Mouse (Mus musculus): ENCODE measurements around the gene Sec14l1. TPM values are rescaled to one million over a fixed set of nuclear protein-coding genes. Genes with fewer than 3 reads are reported as not detected.
A peak's percentile ranks its signal among the peaks of the same experiment; 100 is the strongest.

The Sec14l1 gene
- polyA plus RNA-seq, 1 experiment from 2014 or later = 76.9 TPM

DNA sequence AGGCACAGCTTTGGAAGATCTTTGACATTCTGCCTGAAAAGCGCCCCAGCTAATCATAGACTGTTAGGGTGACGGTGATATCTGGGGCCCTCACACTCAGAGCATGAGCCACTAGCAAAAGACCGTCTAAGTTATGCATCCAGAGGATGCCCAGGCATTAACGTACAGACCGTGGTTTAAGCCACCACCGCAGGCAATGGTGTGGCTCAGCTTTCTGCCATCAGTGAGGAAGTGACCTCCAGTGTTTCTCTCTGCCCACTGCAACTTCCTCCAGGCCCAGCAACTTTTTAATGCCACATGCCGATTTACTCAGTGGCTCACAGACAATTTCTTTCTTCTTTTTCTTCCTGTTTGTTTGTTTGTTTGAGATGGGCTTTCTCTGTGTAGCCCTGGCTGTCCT, 81.7 kb downstream of the Sec14l1 start:
- Histone ChIP-seq H3K4me1 (replicated peaks; ENCODE audit: control insufficient read depth, insufficient read depth, low read length) (peaks cover 10% of the 10 kb centered on the region), H3K9me3 (ENCODE audit: control insufficient read depth, low read length) (no peaks in the 10 kb centered on the region), H3K27ac (ENCODE audit: low read length) (no peak overlapping the region), H3K27me3 (replicated peaks; ENCODE audit: control insufficient read depth, insufficient read depth, low read length) (peaks cover 20% of the 10 kb centered on the region), H3K4me3 (replicated peaks; ENCODE audit: low read length) (no peak overlapping the region), H3K9ac (replicated peaks; ENCODE audit: low read depth, low read length) (no peak overlapping the region), H3K36me3 (ENCODE audit: control insufficient read depth, insufficient read depth) (no peaks in the 10 kb centered on the region), H3K4me2 (ENCODE audit: low read length) (no peak overlapping the region)
- ATAC-seq = no peak
- 85% methylated on average over 7 of the region's 7 CpGs for WGBS

GRCm38 (mm10) chr11:117198122-117198521, 83.2 kb downstream of the Sec14l1 start:
- H3K4me3 ChIP-seq (replicated peaks; ENCODE audit: low read length) = no peak overlapping the region
- H3K27ac ChIP-seq (ENCODE audit: low read length) = no peak overlapping the region
- no peak overlapping the region for H3K4me2 ChIP-seq (ENCODE audit: low read length)
- ATAC-seq = no peak
- peaks cover 20% of the 10 kb centered on the region for H3K27me3 ChIP-seq (replicated peaks; ENCODE audit: control insufficient read depth, insufficient read depth, low read length)
- 80% methylated on average over 5 of the region's 5 CpGs for WGBS
- H3K4me1 ChIP-seq (replicated peaks; ENCODE audit: control insufficient read depth, insufficient read depth, low read length) = peaks cover 10% of the 10 kb centered on the region
- H3K36me3 ChIP-seq (ENCODE audit: control insufficient read depth, insufficient read depth) = no peaks in the 10 kb centered on the region
- H3K9me3 ChIP-seq (ENCODE audit: control insufficient read depth, low read length) = no peaks in the 10 kb centered on the region
- H3K9ac ChIP-seq (replicated peaks; ENCODE audit: low read depth, low read length) = no peak overlapping the region

DNA sequence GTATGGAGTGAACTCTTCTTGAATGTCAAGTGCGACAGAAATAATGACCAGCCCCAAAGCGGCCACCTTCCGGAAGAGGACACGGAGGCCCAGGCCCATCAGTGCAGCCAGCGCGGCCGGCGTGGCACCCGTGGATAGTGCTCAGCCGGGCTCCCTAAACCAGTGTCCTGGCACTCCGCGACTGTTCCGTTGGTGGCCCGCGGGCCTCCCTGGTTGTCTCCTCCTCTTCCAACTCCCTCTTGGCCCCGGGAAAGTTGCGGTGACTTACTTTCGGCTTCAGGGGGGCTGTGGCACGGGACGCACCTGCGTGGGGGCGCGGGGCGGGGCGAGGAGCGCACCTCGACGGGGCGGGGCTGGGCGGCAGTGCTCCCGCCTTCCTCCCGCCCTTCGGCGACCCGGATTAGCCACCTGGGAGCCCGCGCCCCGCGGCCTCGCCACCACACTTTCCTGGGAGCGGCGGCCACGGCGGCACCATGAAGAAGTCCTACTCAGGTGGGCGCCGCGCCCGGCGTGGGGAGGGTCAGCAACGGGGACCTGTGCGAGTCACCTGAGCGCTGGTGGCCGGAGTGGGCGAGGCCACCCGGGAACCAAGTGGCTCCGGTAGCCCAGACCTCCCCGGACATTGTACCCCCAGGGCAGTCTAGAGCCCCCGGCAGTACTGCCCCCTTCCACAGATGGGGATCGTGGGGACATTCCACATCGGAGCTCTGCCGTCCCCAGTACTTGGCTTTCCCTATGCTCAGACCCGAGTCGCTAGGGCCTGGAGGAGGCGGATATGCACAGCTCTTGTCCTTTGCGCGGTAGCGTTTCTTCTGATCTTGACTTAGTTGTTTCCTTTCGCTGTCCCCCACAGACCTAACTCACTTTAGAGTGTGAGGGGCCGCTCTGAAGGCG, 84.6 kb downstream of the Sec14l1 start, which contains the start of gene Sept9:
Gene Sept9, plus strand, starts transcription at position 380 of the 894 bp plus-strand sequence.
- Histone ChIP-seq H3K9ac (replicated peaks; ENCODE audit: low read depth, low read length) (0 out of 2 replicates have a peak within 1 kb of the TSS, but pooled peaks have one; percentile 17), H3K27me3 (replicated peaks; ENCODE audit: control insufficient read depth, insufficient read depth, low read length) (peaks cover 20% of the 10 kb centered on the region), H3K27ac (ENCODE audit: low read length) (no peak within 1 kb of the TSS), H3K9me3 (ENCODE audit: control insufficient read depth, low read length) (no peaks in the 10 kb centered on the region), H3K4me1 (replicated peaks; ENCODE audit: control insufficient read depth, insufficient read depth, low read length) (peaks cover 10% of the 10 kb centered on the region), H3K4me3 (replicated peaks; ENCODE audit: low read length) (peak within 1 kb of the TSS; percentile 19), H3K36me3 (ENCODE audit: control insufficient read depth, insufficient read depth) (no peaks in the 10 kb centered on the region), H3K4me2 (ENCODE audit: low read length) (peak within 1 kb of the TSS; percentile 50)
- ATAC-seq = no peak
- WGBS = under 1% methylated on average over 62 of the region's 70 CpGs

- Histone ChIP-seq H3K9me3 (ENCODE audit: control insufficient read depth, low read length) (no peaks in the 10 kb centered on the region), H3K4me1 (replicated peaks; ENCODE audit: control insufficient read depth, insufficient read depth, low read length) (peaks cover 10% of the 10 kb centered on the region), H3K27me3 (replicated peaks; ENCODE audit: control insufficient read depth, insufficient read depth, low read length) (peaks cover 20% of the 10 kb centered on the region), H3K27ac (ENCODE audit: low read length) (no peak overlapping the region), H3K9ac (replicated peaks; ENCODE audit: low read depth, low read length) (no peak overlapping the region), H3K4me3 (replicated peaks; ENCODE audit: low read length) (no peak overlapping the region), H3K36me3 (ENCODE audit: control insufficient read depth, insufficient read depth) (no peaks in the 10 kb centered on the region), H3K4me2 (ENCODE audit: low read length) (no peak overlapping the region)
- WGBS = 84% methylated on average over 12 of the region's 12 CpGs
- no peak for ATAC-seq
Measured at GRCm38 (mm10) chr11:117201846-117202245, 86.9 kb downstream of the Sec14l1 start.

DNA sequence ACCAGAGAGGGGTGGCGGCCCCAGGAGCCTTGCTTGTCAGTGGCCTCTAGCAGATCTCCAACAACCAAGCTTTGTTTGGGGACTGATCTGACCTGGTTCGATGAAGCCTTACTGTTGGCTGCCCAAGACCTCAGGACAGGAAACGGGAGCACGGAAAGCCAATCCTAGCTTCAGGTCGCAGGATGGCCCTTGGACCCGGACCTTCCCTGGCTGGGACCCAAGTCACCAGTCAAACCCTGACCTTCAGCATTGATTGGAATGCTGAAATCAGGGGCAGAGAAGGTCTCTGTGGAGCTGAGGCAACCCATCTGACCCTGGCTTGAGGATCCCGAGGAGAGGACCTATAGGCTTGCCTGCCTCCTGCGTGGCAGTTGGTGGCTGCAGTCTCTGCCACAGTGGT, 89.6 kb downstream of the Sec14l1 start:
- WGBS = 93% methylated on average over 8 of the region's 8 CpGs

GRCm38 (mm10) chr11:117205042-117205441, 90.1 kb downstream of the Sec14l1 start:
- Histone ChIP-seq H3K4me3 (replicated peaks; ENCODE audit: low read length) (no peak overlapping the region), H3K9me3 (ENCODE audit: control insufficient read depth, low read length) (no peaks in the 10 kb centered on the region), H3K27me3 (replicated peaks; ENCODE audit: control insufficient read depth, insufficient read depth, low read length) (peaks cover 4% of the 10 kb centered on the region; the same call in 1 of the 2 replicates), H3K4me1 (replicated peaks; ENCODE audit: control insufficient read depth, insufficient read depth, low read length) (peaks cover 5% of the 10 kb centered on the region), H3K27ac (ENCODE audit: low read length) (no peak overlapping the region), H3K9ac (replicated peaks; ENCODE audit: low read depth, low read length) (no peak overlapping the region), H3K4me2 (ENCODE audit: low read length) (no peak overlapping the region), H3K36me3 (ENCODE audit: control insufficient read depth, insufficient read depth) (no peaks in the 10 kb centered on the region)
- 65% methylated on average over 6 of the region's 6 CpGs for WGBS
- ATAC-seq = no peak

More for the DNA sequence above, 89.6 kb downstream of the Sec14l1 start:
- Histone ChIP-seq H3K4me3 (replicated peaks; ENCODE audit: low read length) (no peak overlapping the region), H3K9me3 (ENCODE audit: control insufficient read depth, low read length) (no peaks in the 10 kb centered on the region), H3K27me3 (replicated peaks; ENCODE audit: control insufficient read depth, insufficient read depth, low read length) (peaks cover 6% of the 10 kb centered on the region), H3K36me3 (ENCODE audit: control insufficient read depth, insufficient read depth) (no peaks in the 10 kb centered on the region), H3K9ac (replicated peaks; ENCODE audit: low read depth, low read length) (no peak overlapping the region), H3K27ac (ENCODE audit: low read length) (no peak overlapping the region), H3K4me1 (replicated peaks; ENCODE audit: control insufficient read depth, insufficient read depth, low read length) (peaks cover 10% of the 10 kb centered on the region), H3K4me2 (ENCODE audit: low read length) (no peak overlapping the region)
- no peak for ATAC-seq

DNA sequence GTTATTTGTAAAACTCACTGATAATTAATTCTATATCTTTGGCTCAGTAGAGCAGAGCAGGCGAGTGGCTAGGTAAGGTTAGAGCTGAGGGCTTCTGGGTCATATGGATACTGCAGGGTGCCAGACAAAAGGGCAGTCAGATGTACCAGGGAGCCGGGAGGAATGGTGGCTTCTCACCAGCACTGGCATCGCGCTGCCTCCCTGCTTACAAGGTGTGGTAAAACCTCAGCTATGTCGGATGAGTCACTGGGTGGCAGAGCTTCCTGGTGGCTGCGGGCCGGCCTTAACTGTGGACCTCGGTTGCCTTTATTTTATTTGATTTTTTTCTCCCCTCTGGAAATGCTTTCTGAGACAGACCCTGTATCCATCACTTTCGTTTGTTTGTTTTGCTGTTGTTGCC, 90.5 kb downstream of the Sec14l1 start:
- H3K4me3 ChIP-seq (replicated peaks; ENCODE audit: low read length) = no peak overlapping the region
- H3K4me1 ChIP-seq (replicated peaks; ENCODE audit: control insufficient read depth, insufficient read depth, low read length) = peaks cover 5% of the 10 kb centered on the region; the same call in 1 of the 2 replicates
- no peak overlapping the region for H3K27ac ChIP-seq (ENCODE audit: low read length)
- no peak overlapping the region for H3K9ac ChIP-seq (replicated peaks; ENCODE audit: low read depth, low read length)
- ATAC-seq = no peak
- H3K36me3 ChIP-seq (ENCODE audit: control insufficient read depth, insufficient read depth) = no peaks in the 10 kb centered on the region
- WGBS = 81% methylated on average over 9 of the region's 9 CpGs
- H3K4me2 ChIP-seq (ENCODE audit: low read length) = no peak overlapping the region
- H3K9me3 ChIP-seq (ENCODE audit: control insufficient read depth, low read length) = no peaks in the 10 kb centered on the region
- H3K27me3 ChIP-seq (replicated peaks; ENCODE audit: control insufficient read depth, insufficient read depth, low read length) = peaks cover 4% of the 10 kb centered on the region; the same call in 1 of the 2 replicates

DNA sequence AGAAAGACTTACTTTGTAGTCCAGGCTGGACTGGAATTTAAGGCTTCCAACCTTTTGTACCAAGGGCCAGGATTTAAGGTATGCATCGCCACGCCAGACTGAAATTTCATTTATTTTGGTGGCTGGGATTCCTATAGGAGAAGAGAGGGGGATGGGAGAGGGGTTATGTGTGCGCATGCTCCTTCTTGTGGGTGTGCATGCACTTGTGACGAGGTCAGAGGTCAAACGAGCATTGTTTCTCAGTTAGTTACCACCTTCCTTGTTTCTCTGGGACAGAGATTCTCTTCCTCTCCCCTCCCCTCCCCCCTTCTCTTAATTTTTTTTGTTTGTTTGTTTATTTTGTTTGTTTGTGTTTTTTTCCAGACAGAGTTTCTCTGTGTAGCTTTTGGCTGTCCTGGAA, 92.5 kb downstream of the Sec14l1 start:
- 73% methylated on average over 5 of the region's 5 CpGs for WGBS
- no peak for ATAC-seq
- no peaks in the 10 kb centered on the region for H3K27me3 ChIP-seq (replicated peaks; ENCODE audit: control insufficient read depth, insufficient read depth, low read length)
- no peak overlapping the region for H3K4me3 ChIP-seq (replicated peaks; ENCODE audit: low read length)
- H3K9ac ChIP-seq (replicated peaks; ENCODE audit: low read depth, low read length) = no peak overlapping the region
- H3K4me2 ChIP-seq (ENCODE audit: low read length) = no peak overlapping the region
- H3K27ac ChIP-seq (ENCODE audit: low read length) = no peak overlapping the region
- H3K36me3 ChIP-seq (ENCODE audit: control insufficient read depth, insufficient read depth) = no peaks in the 10 kb centered on the region
- H3K4me1 ChIP-seq (replicated peaks; ENCODE audit: control insufficient read depth, insufficient read depth, low read length) = peaks cover 5% of the 10 kb centered on the region; the same call in 1 of the 2 replicates
- no peaks in the 10 kb centered on the region for H3K9me3 ChIP-seq (ENCODE audit: control insufficient read depth, low read length)

- ATAC-seq = no peak
- peaks cover 5% of the 10 kb centered on the region; the same call in 1 of the 2 replicates for H3K4me1 ChIP-seq (replicated peaks; ENCODE audit: control insufficient read depth, insufficient read depth, low read length)
- 61% methylated on average over 8 of the region's 8 CpGs for WGBS
- no peak overlapping the region for H3K27ac ChIP-seq (ENCODE audit: low read length)
- H3K9me3 ChIP-seq (ENCODE audit: control insufficient read depth, low read length) = no peaks in the 10 kb centered on the region
- no peak overlapping the region for H3K4me3 ChIP-seq (replicated peaks; ENCODE audit: low read length)
- no peaks in the 10 kb centered on the region for H3K36me3 ChIP-seq (ENCODE audit: control insufficient read depth, insufficient read depth)
- no peaks in the 10 kb centered on the region for H3K27me3 ChIP-seq (replicated peaks; ENCODE audit: control insufficient read depth, insufficient read depth, low read length)
- no peak overlapping the region for H3K9ac ChIP-seq (replicated peaks; ENCODE audit: low read depth, low read length)
- no peak overlapping the region for H3K4me2 ChIP-seq (ENCODE audit: low read length)
Measured at GRCm38 (mm10) chr11:117208151-117208673, 93.2 kb downstream of the Sec14l1 start.

Data from forebrain, embryonic 16.5 days (tissue).